Mouse (Mus musculus) ovary, postnatal 36 days (tissue): Measurements from ENCODE around the gene Optc.
A peak's percentile ranks its signal among the peaks of the same experiment; 100 is the strongest.

Experiments
- DNase-seq: peaks from one replicate; pipeline ENCODE4 v3.0.0; 2022; ENCODE audit warnings: low spot score, mixed read lengths

Optc gene

DNA sequence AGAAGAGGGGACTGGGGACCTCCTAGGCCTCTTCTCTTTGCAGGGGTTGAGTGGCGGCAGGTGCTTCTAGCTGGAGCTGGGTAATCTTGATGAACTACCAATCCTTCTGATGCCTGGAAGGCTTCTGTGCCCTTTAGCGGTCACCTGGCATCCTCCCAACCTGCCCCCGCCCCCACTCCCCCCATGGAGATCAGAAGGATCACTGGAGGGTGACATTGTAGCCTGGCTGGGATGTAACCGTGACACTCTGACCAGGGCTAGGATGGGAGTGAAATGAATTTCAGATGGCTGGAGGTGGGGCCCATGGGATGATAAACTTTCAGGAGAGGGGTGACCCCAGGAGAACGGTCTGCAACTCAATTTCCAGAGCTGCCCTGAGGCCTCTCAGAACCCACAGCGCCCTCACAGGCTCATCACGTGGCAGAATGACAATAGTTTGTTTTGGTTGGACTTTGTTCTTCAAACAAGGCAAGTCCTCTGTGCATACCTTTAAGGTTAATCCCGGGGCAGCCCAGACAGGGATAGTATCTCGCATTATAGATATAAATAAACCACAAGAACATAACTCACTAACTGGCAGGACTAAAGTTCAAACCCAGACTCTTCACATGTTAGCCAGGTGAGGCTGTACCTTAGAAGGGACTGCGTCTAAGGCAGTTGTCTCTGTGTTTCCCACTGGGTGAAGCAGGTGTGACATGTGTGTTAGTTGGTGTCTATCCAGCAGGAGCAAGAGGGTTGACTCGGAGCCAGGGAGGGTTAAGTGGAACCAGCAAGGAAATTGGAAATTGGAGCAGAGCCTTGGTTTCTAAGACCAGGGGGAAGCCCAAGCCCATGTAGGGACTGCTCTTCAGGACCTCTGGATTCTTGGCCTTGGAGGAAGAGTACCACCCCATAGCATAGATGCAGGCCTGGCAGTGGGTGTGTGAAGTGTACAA is 25.2 kb downstream of the Optc start:
- no peak for DNase-seq

DNA sequence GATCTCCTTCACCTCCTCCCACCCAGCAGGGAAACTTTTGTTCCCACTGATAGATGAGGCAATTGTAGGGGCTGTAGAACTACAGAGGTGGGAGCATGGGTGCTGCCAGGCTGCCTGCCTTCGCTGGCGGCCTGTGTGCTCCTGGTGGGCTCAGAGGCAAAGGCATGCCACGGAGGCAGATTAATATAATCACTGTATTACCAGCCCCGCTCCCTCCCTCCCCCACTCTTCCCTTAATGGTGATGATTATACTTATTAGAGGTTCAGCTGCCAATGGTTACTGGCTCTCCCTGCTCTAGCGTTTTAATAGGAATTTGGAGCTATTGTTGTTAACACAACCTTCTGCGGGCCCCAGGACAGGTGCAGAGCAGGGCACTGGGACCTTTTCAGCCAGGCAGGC is 26.0 kb downstream of the Optc start:
- no peak for DNase-seq

DNA sequence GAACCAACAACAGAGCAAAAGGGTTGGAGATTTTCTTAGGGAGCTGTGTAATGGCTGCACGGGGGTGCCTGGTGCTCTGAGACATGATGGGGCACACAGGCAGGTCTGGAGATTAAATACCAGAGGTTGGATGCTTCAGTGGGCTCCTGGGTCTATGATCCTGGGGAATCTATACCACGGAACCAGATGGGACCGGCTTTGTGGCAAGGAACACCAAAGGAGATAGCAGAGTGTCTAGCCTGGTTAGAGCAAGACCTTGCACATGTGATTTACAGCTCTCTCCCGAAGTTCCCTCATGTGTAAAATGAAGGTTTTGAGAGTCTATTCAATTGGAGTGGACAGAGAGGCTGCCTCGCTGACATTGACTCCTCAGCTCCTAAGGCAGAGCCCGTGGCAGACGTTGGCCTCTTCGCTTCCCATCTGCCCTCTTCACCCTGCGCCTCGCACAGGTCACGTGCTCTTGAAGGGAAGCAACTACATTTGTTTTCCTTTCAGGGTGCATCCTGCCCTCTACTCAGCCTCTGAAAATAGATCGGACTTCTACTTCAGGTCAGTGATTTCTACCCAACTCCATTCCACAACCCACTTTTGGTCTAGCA is 28.9 kb downstream of the Optc start:
- DNase-seq: no peak

DNA sequence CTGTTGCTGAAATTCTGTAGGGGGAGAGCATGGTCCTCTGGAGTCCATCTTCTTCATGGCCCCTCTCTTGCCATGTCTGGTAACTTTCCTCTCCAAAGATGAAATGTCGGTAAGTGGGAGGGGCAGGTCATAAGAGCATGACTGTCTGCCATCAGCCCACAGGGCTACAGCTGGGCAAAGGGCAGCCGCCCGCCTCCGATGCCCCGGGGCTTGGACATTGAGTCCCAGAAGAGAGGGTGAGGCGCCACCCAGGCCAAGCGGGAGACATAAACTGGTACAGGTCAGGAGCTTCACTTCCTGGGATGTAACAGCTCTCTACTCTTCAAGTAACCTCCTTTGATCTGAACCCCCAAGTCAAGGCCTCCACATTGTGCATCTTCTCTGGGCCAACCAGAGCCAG is 30.9 kb downstream of the Optc start:
- no peak for DNase-seq

DNA sequence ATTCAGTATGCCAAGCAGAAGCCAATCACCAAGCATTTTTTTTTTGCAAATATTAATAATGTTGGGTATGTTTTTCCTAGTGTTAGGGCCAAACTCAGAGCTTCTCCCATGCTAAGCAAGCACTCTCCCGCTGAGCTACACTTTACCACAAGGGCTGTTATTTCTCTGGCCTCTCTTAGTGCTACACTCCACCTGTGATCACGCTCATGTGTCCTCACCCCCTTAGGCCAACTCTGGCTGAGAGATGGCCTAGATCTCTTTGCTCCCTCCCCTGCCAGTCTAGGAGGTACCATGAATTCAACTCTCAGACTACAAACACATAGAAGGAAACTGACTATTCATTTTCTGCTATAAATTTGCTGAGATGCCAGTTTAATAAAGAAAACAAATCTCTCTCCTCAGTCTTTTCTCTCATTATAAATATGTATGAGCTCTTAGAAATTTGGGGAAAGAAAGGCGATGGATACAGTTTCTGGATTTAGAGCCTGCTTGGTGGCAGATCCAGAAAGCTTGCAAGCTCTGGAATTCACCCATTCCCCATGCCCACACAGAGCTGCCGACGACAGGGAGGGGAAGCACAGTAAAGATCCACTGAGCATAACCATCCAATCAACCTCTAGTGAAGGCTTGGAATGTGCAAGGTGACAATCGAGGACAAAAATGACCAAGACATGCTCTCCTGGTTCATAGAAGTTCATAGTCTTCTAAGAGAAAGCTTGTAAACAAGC is 34.5 kb downstream of the Optc start:
- DNase-seq: no peak

DNA sequence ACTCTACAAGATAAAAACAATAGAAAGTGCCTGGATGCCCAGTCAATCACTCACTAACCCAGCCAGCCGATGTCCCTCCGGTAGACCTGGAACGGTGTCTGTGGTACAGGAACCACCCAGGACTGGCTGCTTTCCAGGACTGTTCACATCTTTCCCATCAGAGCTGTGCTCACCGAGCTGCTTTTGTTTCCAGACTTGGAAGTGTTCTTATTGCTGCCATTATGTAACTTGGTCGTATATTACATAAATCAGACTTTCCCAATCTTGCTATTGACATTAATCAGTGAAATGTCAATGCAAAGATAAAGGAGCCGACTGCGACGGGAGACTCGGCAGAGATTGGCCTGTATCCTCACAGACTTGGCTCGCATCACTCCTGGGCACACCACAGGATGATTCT is 36.6 kb downstream of the Optc start:
- no peak for DNase-seq

DNA sequence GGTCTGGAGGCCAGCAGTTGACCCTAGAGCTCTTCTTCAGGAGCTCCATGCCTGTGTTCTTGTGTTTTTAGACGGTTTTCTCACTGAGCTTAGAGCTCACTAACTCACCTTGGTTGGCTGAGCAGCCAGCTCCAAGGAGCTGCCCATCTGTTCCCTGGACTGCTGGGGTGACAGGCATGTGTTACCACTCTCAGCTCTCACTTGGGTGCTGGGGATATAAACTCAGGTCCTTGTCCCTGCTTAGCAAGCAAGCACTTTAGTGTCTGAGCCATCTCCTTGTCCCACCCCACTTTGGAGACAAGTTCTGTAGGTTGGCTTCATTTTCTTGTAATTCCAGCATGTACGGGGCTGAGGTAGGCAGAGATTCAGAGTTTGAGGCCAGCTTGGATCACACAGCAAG is 38.6 kb downstream of the Optc start:
- no peak for DNase-seq

DNA sequence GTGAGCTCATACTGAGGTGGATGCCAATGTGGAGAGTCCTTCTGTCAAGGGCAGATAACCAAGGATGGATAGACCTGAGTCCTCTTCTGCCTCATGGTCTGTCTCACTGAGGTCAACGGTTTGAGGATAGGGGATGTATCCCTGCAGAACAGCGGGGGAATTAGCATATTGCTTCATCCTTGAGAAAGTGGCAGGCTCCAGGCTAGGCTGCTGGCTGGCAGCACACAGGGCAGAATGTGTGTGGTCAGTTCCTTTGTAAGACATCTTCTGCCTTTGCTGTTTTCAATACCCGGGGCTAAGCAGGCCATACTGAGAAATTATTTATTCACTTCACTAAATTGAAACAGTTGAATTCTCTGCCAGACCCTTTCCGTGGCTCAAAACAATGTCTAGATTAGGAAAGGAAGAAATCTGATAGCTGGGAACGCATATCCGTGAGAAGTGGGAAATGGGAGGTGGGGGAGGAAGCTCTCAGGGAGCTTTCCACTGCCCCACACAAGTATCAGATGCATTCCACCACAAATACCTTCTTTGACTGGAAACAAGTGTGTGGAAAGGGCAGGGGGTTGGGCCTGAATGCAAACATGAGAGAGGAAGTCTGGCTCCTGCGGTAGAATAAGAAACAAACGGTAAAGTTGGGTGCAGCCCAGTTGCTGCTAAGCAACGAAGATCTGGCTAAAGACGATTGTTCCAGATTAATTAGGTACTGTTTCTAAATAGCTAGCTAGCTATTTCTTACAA is 44.4 kb downstream of the Optc start:
- no peak for DNase-seq

DNA sequence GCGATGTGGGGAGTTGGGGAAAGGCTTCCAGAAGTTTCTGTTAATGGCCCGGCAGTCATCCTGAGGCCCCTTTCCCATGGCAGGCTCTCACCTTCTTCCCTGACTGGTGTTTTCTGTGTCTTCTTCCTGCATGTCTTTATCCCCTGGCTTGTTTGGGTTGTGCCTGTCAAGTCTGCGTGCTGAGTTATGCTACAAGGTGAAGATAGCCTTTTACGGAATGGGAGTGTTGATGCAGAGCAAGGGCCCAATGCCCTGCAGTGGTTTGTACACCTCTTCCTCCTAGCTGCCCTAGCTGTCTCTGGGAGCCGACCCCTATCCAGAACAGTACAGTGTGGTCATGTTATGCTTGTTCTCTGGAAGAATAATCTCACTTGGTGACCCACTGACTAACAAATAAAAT is 46.8 kb downstream of the Optc start:
- no peak for DNase-seq

DNA sequence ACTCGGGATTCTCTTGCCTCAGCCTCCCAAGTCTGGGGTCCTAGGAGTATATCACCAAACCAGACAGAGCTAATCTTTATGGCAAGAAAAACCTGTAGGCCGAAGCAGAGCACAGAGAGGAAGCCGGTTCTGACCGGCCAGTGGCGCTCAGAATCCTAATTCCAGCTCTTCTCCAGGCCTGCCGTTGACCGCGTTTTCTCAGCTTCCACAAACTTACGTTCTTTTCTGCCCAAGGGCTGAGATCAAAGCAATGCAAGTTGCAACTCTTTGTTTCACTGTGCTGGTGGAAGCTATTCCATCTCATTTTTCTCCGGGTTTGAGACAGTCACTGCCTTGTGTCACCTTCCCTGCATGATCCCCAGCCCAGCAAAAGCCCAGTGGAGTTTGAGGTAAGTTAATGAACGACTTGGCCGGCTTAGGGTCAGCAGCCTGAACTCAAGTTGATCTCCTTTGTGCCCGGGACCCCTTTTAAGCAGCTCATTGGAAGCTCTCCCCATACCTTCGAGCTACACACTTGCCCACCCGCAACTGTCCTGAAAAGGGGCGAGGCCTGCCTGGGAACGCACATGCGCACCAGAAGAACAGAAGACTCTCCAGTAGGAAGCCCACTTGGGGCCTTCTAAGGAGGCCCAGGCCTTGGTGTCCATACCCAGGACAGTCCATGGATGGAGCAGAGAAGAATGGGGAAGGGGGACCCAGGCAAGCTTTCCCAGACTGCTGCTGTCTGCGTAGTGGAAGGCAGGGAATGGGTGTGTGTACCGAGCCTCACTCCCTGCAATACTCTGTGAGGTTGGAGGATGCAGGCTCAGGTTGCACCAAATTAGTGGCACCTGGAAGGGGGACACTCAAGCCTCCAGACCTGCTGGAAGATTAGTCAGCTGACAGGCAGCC is 47.7 kb downstream of the Optc start:
- DNase-seq: no peak

DNA sequence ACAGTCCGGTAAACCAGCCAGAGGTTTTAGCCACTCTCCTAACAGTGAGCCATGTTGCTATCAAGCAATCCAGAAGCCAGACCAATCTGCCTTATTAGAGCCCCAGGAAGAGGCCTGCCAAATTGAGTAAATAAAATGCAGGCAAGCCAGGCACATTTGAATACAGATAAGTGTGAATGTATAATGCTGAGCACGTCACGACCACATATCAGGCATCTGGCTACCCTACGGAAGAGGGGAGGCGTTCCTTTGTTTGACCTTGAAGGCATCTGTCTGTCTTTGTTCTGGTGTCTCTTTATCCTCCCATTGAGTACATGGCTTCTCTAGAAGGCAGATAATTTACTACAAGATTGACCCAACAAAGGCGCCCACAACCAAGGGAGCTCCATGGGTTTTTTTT is 48.5 kb downstream of the Optc start:
- DNase-seq: no peak

DNA sequence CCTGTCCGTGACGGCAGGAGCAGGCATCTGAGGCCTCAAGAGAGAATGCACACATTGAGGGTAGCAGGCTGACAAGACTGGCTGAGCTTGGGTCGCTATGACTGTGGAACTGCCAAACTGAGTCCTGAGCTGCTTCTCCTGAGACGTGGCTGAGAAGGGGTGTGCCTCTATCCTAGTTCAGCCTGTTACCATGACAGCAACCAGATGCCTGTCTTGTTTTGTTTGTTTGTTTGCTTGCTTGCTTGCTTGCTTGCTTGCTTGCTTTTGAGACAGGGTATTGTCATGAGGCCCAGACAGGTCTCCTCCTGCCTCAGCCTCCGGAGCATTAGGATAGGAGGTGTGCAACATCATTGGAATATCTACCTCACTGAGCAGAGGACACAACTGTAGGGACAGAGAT is 50.0 kb downstream of the Optc start:
- no peak for DNase-seq

DNA sequence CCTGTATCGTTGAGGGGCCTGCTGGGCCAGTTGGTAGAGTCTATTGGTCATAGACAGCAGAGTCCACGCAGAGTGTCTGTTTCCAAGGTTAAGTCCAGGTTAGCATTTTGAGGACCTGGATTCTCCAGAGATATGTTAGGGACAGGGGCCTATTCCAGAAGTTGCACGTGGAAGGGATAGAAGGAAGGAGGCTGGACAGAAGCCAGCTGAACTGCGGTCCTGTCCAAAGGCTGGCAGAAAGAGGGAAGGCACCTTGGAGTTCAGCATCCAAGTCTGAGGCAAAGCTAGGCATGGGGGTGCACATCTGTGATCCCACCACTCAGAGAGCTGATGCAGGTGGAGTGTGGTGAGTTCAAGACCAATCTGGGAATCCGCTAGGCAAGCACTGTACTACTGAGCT is 50.6 kb downstream of the Optc start:
- no peak for DNase-seq

DNA sequence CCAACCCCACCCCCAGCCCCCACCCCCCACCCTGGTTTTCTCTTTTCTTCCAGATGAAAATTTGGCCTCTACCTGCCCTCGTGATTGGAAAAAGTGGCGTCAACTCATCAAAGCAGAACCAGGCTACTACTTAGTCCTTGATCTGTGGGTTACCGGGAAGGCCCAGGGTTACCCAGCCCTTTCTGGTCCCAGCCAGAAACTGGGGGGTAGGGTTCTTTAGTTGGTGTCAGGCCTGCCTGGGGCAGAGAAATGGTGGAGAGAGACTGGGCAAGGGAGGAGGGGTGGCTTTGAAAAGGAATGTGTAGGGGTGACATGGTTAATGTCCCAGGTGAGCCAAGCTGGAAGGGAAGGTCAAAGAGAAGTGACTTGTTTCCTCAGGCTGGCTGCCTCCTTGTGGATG is 51.1 kb downstream of the Optc start:
- DNase-seq: no peak

DNA sequence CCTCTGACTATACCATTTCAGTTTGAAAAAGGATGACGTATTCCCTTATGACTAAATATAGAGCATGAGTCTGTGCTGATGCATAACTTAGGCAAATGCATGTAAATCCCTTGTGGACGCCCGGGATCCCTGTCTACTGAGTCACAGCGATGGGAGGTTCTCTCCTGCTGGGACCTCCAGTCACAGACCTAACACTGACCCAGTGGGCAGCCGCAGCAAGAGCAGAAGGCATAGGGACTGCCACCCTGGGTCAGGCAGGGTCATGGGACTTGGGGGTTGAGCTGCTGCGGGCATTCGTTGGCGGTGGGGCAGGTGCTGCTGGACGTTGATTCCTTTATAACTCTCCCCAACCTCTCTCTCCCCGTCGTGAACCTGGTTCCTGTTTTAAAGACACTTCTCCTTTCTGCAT is 51.7 kb downstream of the Optc start:
- no peak for DNase-seq

DNA sequence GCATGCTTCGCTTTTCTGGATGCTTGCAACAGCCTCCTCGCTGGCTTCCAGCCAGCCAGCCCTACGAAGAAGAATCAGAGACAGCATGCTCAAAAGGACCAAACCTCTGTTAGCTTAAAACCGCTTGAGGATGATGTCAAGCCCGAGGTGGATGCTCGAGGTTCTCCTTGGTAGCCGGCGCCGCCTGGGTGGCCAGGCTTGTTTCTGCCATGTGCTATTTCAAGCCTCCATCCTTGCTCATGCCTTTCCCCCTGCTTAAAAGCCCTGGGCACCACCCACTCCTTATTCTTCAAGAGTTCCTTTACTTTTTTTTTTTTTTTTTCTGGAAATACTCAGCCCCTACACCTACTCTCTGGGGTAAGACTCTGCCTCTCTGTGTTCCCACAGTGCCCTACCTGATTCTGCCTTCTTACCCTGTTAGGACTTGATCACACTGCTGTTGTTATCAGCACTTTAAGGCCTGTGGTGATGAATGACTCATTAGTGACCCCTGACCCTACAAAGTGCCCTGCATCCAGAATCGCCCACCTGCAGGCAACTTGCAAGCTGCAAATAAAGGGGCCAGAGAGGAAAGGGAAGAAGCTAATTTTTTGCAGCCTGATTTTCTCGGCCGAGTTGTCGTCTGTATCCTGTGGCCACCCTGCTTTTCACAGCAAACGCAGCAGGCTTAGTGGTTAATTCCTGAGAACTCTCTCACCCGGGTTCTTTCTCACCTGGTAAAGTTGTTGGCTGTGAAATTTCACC is 52.4 kb downstream of the Optc start:
- DNase-seq: peak; percentile 31

DNA sequence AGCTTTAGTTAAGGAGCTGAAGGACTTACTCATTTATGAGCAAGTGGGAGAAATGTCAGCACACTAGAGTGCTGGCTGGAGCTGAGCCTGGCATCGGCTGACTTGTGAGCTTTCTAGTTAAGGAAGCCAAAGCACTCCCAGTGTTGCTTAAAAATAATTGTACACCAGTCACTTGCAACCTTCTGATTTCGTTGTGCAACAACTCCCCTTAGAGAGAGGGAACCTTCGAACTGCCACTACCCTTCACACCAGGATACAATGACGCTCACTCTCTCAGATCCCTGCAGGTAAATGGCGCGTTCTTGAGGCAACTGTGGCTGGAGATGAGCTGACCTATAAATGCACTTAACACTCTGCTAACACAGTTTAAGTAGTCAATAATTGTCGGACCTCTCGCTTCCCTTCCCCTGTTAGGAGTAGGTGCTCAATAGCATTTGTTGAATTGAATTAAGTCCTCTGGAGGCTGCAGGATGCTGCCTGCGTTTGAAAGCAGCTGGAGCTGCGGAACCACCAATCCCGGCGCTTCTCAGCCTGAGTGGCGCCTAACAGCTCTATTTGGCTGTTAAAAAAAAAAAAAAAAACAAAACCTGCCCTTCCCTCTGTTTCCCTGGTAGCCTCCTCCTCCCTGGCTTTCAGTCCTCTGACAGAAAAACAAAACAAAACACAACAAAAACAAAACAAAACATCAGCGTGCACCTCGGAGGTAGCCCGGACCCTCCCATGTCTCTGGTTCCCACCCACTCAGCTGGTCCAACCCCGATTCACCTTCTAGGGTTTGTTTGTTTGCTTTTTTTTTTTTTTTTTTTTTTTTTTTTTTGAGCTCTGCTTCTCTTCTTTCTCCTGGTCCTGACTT is 53.2 kb downstream of the Optc start:
- DNase-seq: no peak
